Mouse (Mus musculus) intestine, postnatal 0 days (tissue): ENCODE data around the gene Atp5b. TPM values are rescaled to one million over a fixed set of nuclear protein-coding genes. Genes with fewer than 3 reads are reported as not detected.
A peak's percentile ranks its signal among the peaks of the same experiment; 100 is the strongest.

Source experiments
- ATAC-seq: fragments of 200-750 bp; cut with Nextera tagmentation; 2 replicates; pipeline ENCODE4 v1.8.0; 2017; ENCODE audit warnings: mild to moderate bottlenecking, moderate TSS enrichment, moderate library complexity
- H3K27ac ChIP-seq: fragments of 300-500 bp; sonication (generic); 2 replicates; pipeline ENCODE4 v1.5.1; 2014; ENCODE audit warnings: mild to moderate bottlenecking, low read depth, low read length, moderate library complexity
- H3K27me3 ChIP-seq: fragments of 300-500 bp; sonication (generic); replicated peaks from 2 replicates; pipeline ENCODE4 v1.6.1; 2014; ENCODE audit warnings: low read length, mixed read lengths; ENCODE audit not compliant: control insufficient read depth, insufficient read depth
- H3K36me3 ChIP-seq: fragments of 300-500 bp; sonication (generic); 2 replicates; pipeline ENCODE4 v1.6.1; 2014; ENCODE audit warnings: mild to moderate bottlenecking, moderate library complexity; ENCODE audit not compliant: control insufficient read depth, insufficient read depth
- H3K4me1 ChIP-seq: fragments of 300-500 bp; sonication (generic); replicated peaks from 2 replicates; pipeline ENCODE4 v1.6.1; 2014; ENCODE audit warnings: antibody characterized with exemption, low read length, mixed read lengths; ENCODE audit not compliant: control insufficient read depth, insufficient read depth
- H3K4me2 ChIP-seq: fragments of 300-500 bp; sonication (generic); replicated peaks from 2 replicates; pipeline ENCODE4 v1.6.1; 2014; ENCODE audit warnings: low read depth, mild to moderate bottlenecking, moderate library complexity
- H3K4me3 ChIP-seq: fragments of 300-500 bp; sonication (generic); 2 replicates; pipeline ENCODE4 v1.5.1; 2014; ENCODE audit warnings: low read depth, low read length
- H3K9ac ChIP-seq: fragments of 300-500 bp; sonication (generic); 2 replicates; pipeline ENCODE4 v1.6.1; 2014; ENCODE audit warnings: mild to moderate bottlenecking, low read depth, low read length
- H3K9me3 ChIP-seq: fragments of 300-500 bp; sonication (generic); 2 replicates; pipeline ENCODE4 v1.6.1; 2016; ENCODE audit warnings: mixed run types; ENCODE audit not compliant: control insufficient read depth
- CTCF ChIP-seq: sonication (generic); IDR thresholded peaks from 2 replicates; pipeline ENCODE4 v1.5.1; 2016; ENCODE audit warnings: low read depth, mild to moderate bottlenecking, control low read depth, antibody characterized with exemption, moderate library complexity
- WGBS: fragments of 180-500 bp; shearing (Covaris S2); extraction: QIAGEN DNeasy Blood & Tissue Kit; methylation state at CpG from one replicate; pipeline ENCODE4 v1.1.7; 2014; 5-methylcytosine and 5-hydroxymethylcytosine counted together
- polyA plus RNA-seq: library from polyadenylated mRNA; unstranded; fragments of >200 nt; fragmentation: Nextera tagmentation; extraction: Ambion mirVana; gene quantifications from 2 replicates; pipeline ENCODE4 v1.2.1, GENCODE M21; 2015

Atp5b gene
- polyA plus RNA-seq, 1 experiment from 2014 or later = 2,644 TPM

DNA sequence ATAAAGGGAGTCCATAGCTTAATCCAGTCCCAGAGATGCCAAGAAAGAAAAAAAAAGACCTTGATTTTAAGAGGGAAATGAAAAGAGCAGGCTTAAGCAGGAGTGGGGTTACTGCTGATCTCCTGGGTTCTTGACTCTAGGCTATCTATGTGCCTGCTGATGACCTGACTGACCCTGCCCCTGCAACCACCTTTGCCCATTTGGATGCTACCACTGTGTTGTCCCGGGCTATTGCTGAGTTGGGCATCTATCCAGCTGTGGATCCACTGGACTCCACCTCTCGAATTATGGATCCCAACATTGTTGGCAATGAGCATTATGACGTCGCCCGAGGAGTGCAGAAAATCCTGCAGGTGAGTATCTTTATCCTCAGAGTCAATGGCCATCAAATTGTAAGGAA lies 5.1 kb downstream of the Atp5b start:
- H3K9ac ChIP-seq = no peak overlapping the region
- 0 out of 2 replicates have a peak, but pooled peaks cover 5% of the 10 kb centered on the region for H3K4me1 ChIP-seq
- H3K27ac ChIP-seq = no peak overlapping the region
- no peak for TF ChIP-seq CTCF
- no peak for ATAC-seq
- H3K27me3 ChIP-seq = no peaks in the 10 kb centered on the region
- H3K4me3 ChIP-seq = no peak overlapping the region
- no peak overlapping the region for H3K4me2 ChIP-seq
- 88% methylated on average over 5 of the region's 5 CpGs for WGBS
- no peaks in the 10 kb centered on the region for H3K9me3 ChIP-seq
- peaks cover 47% of the 10 kb centered on the region for H3K36me3 ChIP-seq

DNA sequence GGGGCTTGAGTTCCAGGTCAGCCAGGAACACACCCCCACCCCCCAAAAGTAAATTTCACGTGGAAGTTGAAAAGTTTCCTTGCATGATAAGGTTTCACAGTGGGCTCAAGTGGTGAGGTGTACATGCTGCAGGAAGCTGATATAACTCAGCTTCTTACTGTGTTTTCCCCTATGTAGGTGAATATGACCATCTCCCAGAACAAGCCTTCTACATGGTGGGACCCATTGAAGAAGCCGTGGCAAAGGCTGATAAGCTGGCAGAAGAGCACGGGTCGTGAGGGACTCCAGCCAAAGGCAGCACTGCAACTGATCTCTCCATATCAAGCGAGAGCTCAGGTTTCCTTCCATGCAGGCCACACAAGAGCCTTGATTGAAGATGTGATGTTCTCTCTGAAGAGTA lies 6.8 kb downstream of the Atp5b start:
- no peak overlapping the region for H3K27ac ChIP-seq
- H3K4me2 ChIP-seq = no peak overlapping the region
- H3K27me3 ChIP-seq = no peaks in the 10 kb centered on the region
- no peak for ATAC-seq
- H3K4me1 ChIP-seq = peaks cover 5% of the 10 kb centered on the region; the same call in 1 of the 2 replicates
- TF ChIP-seq CTCF = no peak
- no peak overlapping the region for H3K4me3 ChIP-seq
- peaks cover 46% of the 10 kb centered on the region for H3K36me3 ChIP-seq
- no peak overlapping the region for H3K9ac ChIP-seq
- no peaks in the 10 kb centered on the region for H3K9me3 ChIP-seq
- WGBS = 56% methylated on average over 5 of the region's 5 CpGs

DNA sequence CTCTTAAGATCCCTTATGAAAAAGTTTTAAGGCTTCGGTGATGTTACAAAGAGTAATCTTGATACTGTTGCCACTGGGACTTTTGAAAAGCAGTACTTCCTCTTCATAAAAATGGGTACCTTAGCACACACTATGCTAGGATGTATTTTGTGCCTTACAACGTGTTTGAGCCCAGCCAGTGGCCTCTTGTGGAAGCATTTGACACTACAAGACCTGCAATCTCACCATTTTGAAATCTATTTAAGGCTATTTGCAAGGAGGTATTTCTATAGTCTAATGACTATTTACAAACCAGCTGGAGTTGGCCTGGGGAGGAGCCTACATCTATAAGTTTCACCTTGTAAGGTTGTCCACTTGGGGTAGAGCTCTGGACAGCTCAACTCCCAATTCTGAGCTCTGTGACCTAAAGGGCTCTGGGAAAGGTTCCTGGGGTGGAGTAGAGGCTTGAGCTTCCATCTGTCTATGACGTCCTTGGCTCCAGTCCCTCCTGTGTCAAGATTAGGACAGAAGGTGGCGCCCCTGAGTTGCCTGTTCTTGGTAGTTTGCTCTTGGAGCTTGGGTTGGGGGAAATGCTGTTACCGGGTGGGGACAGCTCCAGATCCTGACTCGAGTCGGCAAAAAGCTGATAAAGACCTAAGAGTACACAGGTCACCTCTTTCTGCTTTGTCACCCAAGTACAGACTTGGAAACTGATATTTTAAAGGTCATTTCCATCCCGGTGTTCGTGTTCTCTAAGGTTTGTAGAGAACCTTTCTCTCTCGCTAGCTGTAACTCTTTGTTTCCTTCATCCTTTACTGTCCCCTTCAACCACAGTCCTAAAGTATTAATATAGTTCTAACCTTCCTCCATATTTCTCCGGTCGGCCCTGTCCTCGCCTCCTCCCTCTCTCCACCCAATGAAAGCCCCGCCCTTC lies 7.8 kb downstream of the Atp5b start:
- Histone ChIP-seq H3K9me3 (no peaks in the 10 kb centered on the region), H3K27ac (peak overlapping the region; percentile 94), H3K4me3 (peak overlapping the region; percentile 88), H3K36me3 (peaks cover 36% of the 10 kb centered on the region), H3K27me3 (no peaks in the 10 kb centered on the region), H3K9ac (peak overlapping the region; percentile 75; the same call in 1 of the 2 replicates), H3K4me1 (peaks cover 5% of the 10 kb centered on the region; the same call in 1 of the 2 replicates), H3K4me2 (peak overlapping the region; percentile 89)
- WGBS = 4% methylated on average over 14 of the region's 14 CpGs
- TF ChIP-seq CTCF = peak; percentile 88
- peak; percentile 47 for ATAC-seq

GRCm38 (mm10) chr10:128091564-128092505 lies 8.8 kb downstream of the Atp5b start, which contains the start of gene Baz2a:
Baz2a (plus strand) TSS chr10:128091577.
- under 1% methylated on average over 20 of the region's 20 CpGs for WGBS
- Histone ChIP-seq H3K9ac (peak within 1 kb of the TSS; percentile 75), H3K27ac (peak within 1 kb of the TSS; percentile 94), H3K27me3 (no peaks in the 10 kb centered on the region), H3K4me1 (peaks cover 5% of the 10 kb centered on the region; the same call in 1 of the 2 replicates), H3K4me2 (peak within 1 kb of the TSS; percentile 89), H3K4me3 (peak within 1 kb of the TSS; percentile 88), H3K9me3 (no peaks in the 10 kb centered on the region), H3K36me3 (peaks cover 29% of the 10 kb centered on the region)
- ATAC-seq = peak; percentile 61
- TF ChIP-seq CTCF = no peak

GRCm38 (mm10) chr10:128092506-128093495 lies 9.7 kb downstream of the Atp5b start:
- Histone ChIP-seq H3K4me2 (peak overlapping the region; percentile 89), H3K27ac (peak overlapping the region; percentile 94), H3K9ac (peak overlapping the region; percentile 75), H3K27me3 (no peaks in the 10 kb centered on the region), H3K9me3 (no peaks in the 10 kb centered on the region), H3K4me3 (peak overlapping the region; percentile 88), H3K4me1 (peaks cover 5% of the 10 kb centered on the region; the same call in 1 of the 2 replicates), H3K36me3 (peaks cover 23% of the 10 kb centered on the region)
- under 1% methylated on average over 64 of the region's 88 CpGs for WGBS
- ATAC-seq = peak; percentile 64
- peak; percentile 73 for TF ChIP-seq CTCF
